Mouse (Mus musculus): ENCODE data around the gene Hbq1b. TPM values are rescaled to one million over a fixed set of nuclear protein-coding genes. Genes with fewer than 3 reads are reported as not detected.
"Not testable (repeated sequence)": the region's sequence is repeated elsewhere in the genome, so short reads cannot be mapped to it uniquely, and the experiment has no call there.

Gene Hbq1b
- polyA plus RNA-seq, 1 experiment from 2014 or later, result 4.6 TPM

GRCm38 (mm10) chr11:32293479-32293878 lies 6.7 kb downstream of the Hbq1b start:
- H3K36me3 ChIP-seq; ATAC-seq (ENCODE audit: low FRiP score); H3K27me3 ChIP-seq; H3K4me1 ChIP-seq; H3K9ac ChIP-seq; H3K4me3 ChIP-seq; H3K27ac ChIP-seq; H3K4me2 ChIP-seq (replicated peaks); H3K9me3 ChIP-seq (replicated peaks): not testable (repeated sequence)
- 78% methylated on average over 3 of the region's 3 CpGs for WGBS

GRCm38 (mm10) chr11:32296203-32296602 lies 9.4 kb downstream of the Hbq1b start, which contains the start of gene Hba-a2:
Hba-a2 (plus strand) TSS chr11:32296489.
- H3K27ac ChIP-seq; H3K9ac ChIP-seq; H3K4me3 ChIP-seq; ATAC-seq (ENCODE audit: low FRiP score); H3K4me2 ChIP-seq (replicated peaks); H3K36me3 ChIP-seq; H3K9me3 ChIP-seq (replicated peaks); H3K27me3 ChIP-seq; H3K4me1 ChIP-seq: not testable (repeated sequence)
- WGBS, result no CpG with 5 or more reads among the region's 4 CpGs

- not testable (repeated sequence) for H3K27ac ChIP-seq; H3K4me1 ChIP-seq; ATAC-seq (ENCODE audit: low FRiP score); H3K4me2 ChIP-seq (replicated peaks); H3K36me3 ChIP-seq; H3K9ac ChIP-seq; H3K4me3 ChIP-seq; H3K9me3 ChIP-seq (replicated peaks)
- H3K27me3 ChIP-seq, result peaks cover 13% of the 10 kb centered on the region
- WGBS, result 54% methylated on average over 2 of the region's 2 CpGs
Measured at GRCm38 (mm10) chr11:32297417-32297816, 10.7 kb downstream of the Hbq1b start.

- no peak overlapping the region for H3K9ac ChIP-seq
- ATAC-seq (ENCODE audit: low FRiP score), result no peak
- H3K4me3 ChIP-seq, result no peak overlapping the region
- H3K4me2 ChIP-seq (replicated peaks), result no peak overlapping the region
- no peaks in the 10 kb centered on the region for H3K4me1 ChIP-seq
- H3K9me3 ChIP-seq (replicated peaks), result no peaks in the 10 kb centered on the region
- 97% methylated on average over 1 of the region's 1 CpGs for WGBS
- H3K36me3 ChIP-seq, result no peaks in the 10 kb centered on the region
- no peak overlapping the region for H3K27ac ChIP-seq
- peaks cover 13% of the 10 kb centered on the region for H3K27me3 ChIP-seq
Measured at GRCm38 (mm10) chr11:32297866-32298531, 11.2 kb downstream of the Hbq1b start.

GRCm38 (mm10) chr11:32298532-32298918 lies 11.8 kb downstream of the Hbq1b start:
- no peaks in the 10 kb centered on the region for H3K36me3 ChIP-seq
- no peak overlapping the region for H3K4me2 ChIP-seq (replicated peaks)
- peaks cover 13% of the 10 kb centered on the region for H3K27me3 ChIP-seq
- 92% methylated on average over 2 of the region's 2 CpGs for WGBS
- H3K4me3 ChIP-seq, result no peak overlapping the region
- no peak overlapping the region for H3K9ac ChIP-seq
- H3K9me3 ChIP-seq (replicated peaks), result no peaks in the 10 kb centered on the region
- H3K4me1 ChIP-seq, result no peaks in the 10 kb centered on the region
- ATAC-seq (ENCODE audit: low FRiP score), result no peak
- H3K27ac ChIP-seq, result no peak overlapping the region

GRCm38 (mm10) chr11:32299865-32300264 lies 13.1 kb downstream of the Hbq1b start, which contains the start of gene Hbq1a:
Hbq1a (plus strand) TSS chr11:32300069.
- H3K27me3 ChIP-seq, result peaks cover 13% of the 10 kb centered on the region
- WGBS, result 11% methylated on average over 16 of the region's 16 CpGs
- H3K4me2 ChIP-seq (replicated peaks), result peak within 1 kb of the TSS; percentile 54
- H3K9me3 ChIP-seq (replicated peaks); H3K4me1 ChIP-seq; H3K9ac ChIP-seq; H3K36me3 ChIP-seq; H3K27ac ChIP-seq: not testable (repeated sequence)
- peak; percentile 71 for ATAC-seq (ENCODE audit: low FRiP score)
- peak within 1 kb of the TSS; percentile 24 for H3K4me3 ChIP-seq

GRCm38 (mm10) chr11:32300279-32301267 lies 13.8 kb downstream of the Hbq1b start:
- Histone ChIP-seq H3K9me3 (replicated peaks) (no peaks in the 10 kb centered on the region), H3K27ac (no peak overlapping the region), H3K36me3 (no peaks in the 10 kb centered on the region), H3K4me3 (peak overlapping the region; percentile 24), H3K4me1 (no peaks in the 10 kb centered on the region), H3K4me2 (replicated peaks) (peak overlapping the region; percentile 54), H3K27me3 (peaks cover 13% of the 10 kb centered on the region), H3K9ac (no peak overlapping the region)
- peak; percentile 29; the same call in 1 of the 2 replicates for ATAC-seq (ENCODE audit: low FRiP score)
- WGBS, result 55% methylated on average over 14 of the region's 17 CpGs

GRCm38 (mm10) chr11:32301506-32301905 lies 14.7 kb downstream of the Hbq1b start:
- H3K4me3 ChIP-seq, result no peak overlapping the region
- no peaks in the 10 kb centered on the region for H3K9me3 ChIP-seq (replicated peaks)
- 77% methylated on average over 1 of the region's 1 CpGs for WGBS
- no peak overlapping the region for H3K4me2 ChIP-seq (replicated peaks)
- no peaks in the 10 kb centered on the region for H3K4me1 ChIP-seq
- H3K27ac ChIP-seq, result no peak overlapping the region
- no peak overlapping the region for H3K9ac ChIP-seq
- H3K36me3 ChIP-seq, result no peaks in the 10 kb centered on the region
- H3K27me3 ChIP-seq, result peaks cover 13% of the 10 kb centered on the region
- no peak for ATAC-seq (ENCODE audit: low FRiP score)

- no peak overlapping the region for H3K4me2 ChIP-seq (replicated peaks)
- ATAC-seq (ENCODE audit: low FRiP score), result no peak
Measured at GRCm38 (mm10) chr11:32302824-32303419, 16.2 kb downstream of the Hbq1b start.

GRCm38 (mm10) chr11:32303455-32303854 lies 16.7 kb downstream of the Hbq1b start:
- no peaks in the 10 kb centered on the region for H3K9me3 ChIP-seq (replicated peaks)
- no peak for ATAC-seq (ENCODE audit: low FRiP score)
- peaks cover 4% of the 10 kb centered on the region; the same call in 1 of the 2 replicates for H3K4me1 ChIP-seq
- H3K4me2 ChIP-seq (replicated peaks), result no peak overlapping the region
- no peak overlapping the region for H3K27ac ChIP-seq
- H3K27me3 ChIP-seq, result peaks cover 13% of the 10 kb centered on the region
- no peak overlapping the region for H3K9ac ChIP-seq
- no peaks in the 10 kb centered on the region for H3K36me3 ChIP-seq
- H3K4me3 ChIP-seq, result no peak overlapping the region
- 94% methylated on average over 1 of the region's 1 CpGs for WGBS

More at GRCm38 (mm10) chr11:32302824-32303419, 16.2 kb downstream of the Hbq1b start:
- no peak overlapping the region for H3K27ac ChIP-seq
- 52% methylated on average over 2 of the region's 2 CpGs for WGBS
- H3K27me3 ChIP-seq, result peaks cover 13% of the 10 kb centered on the region
- H3K9ac ChIP-seq, result no peak overlapping the region
- H3K9me3 ChIP-seq (replicated peaks), result no peaks in the 10 kb centered on the region
- no peak overlapping the region for H3K4me3 ChIP-seq
- H3K36me3 ChIP-seq, result no peaks in the 10 kb centered on the region
- H3K4me1 ChIP-seq, result peaks cover 2% of the 10 kb centered on the region; the same call in 1 of the 2 replicates

- no peak for ATAC-seq (ENCODE audit: low FRiP score)
Measured at GRCm38 (mm10) chr11:32307006-32307405, 20.2 kb downstream of the Hbq1b start.

GRCm38 (mm10) chr11:32309446-32309845 lies 22.7 kb downstream of the Hbq1b start:
- Histone ChIP-seq H3K4me3 (no peak overlapping the region), H3K36me3 (no peaks in the 10 kb centered on the region), H3K27ac (no peak overlapping the region), H3K27me3 (no peaks in the 10 kb centered on the region), H3K9ac (no peak overlapping the region), H3K9me3 (replicated peaks) (no peaks in the 10 kb centered on the region), H3K4me2 (replicated peaks) (no peak overlapping the region), H3K4me1 (peaks cover 7% of the 10 kb centered on the region; the same call in 1 of the 2 replicates)
- ATAC-seq (ENCODE audit: low FRiP score), result no peak
- WGBS, result 36% methylated on average over 4 of the region's 4 CpGs

More at GRCm38 (mm10) chr11:32307006-32307405, 20.2 kb downstream of the Hbq1b start:
- Histone ChIP-seq H3K4me1 (peaks cover 7% of the 10 kb centered on the region; the same call in 1 of the 2 replicates), H3K4me3 (no peak overlapping the region), H3K4me2 (replicated peaks) (no peak overlapping the region), H3K9me3 (replicated peaks) (no peaks in the 10 kb centered on the region), H3K36me3 (no peaks in the 10 kb centered on the region), H3K27me3 (no peaks in the 10 kb centered on the region), H3K9ac (no peak overlapping the region), H3K27ac (no peak overlapping the region)
- 63% methylated on average over 1 of the region's 1 CpGs for WGBS

Data from hindbrain, embryonic 12.5 days (tissue).